ENCODE assay signal across 27 mouse cellular contexts in the genomic region with DNA sequence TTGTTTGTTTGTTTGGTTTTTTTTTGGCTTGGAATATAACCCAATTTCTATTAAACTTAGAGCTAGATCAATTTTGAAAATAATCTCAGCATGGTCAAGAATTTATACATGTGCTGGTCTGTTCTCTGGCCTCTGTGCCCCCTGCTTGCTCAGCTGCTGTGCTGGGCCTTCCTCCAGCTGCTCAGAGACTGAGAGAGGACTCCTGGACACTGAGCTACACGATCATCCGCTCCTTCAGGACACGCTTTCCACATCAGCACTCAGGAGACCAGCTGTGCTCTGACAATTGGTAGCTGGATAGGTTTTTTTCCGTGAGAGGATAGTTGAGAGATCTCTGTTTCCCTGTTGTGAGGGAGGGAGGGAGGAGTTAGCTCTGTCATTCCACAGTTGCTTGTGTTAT.
"Had no signal": no experiment of that assay in that cellular context is flagged by ENCODE, and none has a peak within 500 bp of the region (broad histone marks: within the 10 kb centered on the region; RNA-seq: fewer than 3 reads in every experiment).

No protein-coding gene starts in this region.

- H3K36me3 ChIP-seq: intestine, embryonic 15.5 days had no signal

- DNase-seq: gastrocnemius, adult 2 months; gastrocnemius, postnatal 10 days; gastrocnemius, postnatal 25 days; heart, postnatal 14 days; heart, postnatal 4 days; kidney, adult 18-20 months; kidney, adult 8-10 months; kidney, postnatal 10 days; kidney, postnatal 25 days; kidney, postnatal 4 days; liver had no signal

- H3K4me1 ChIP-seq: hindbrain, embryonic 10.5 days; hindbrain, embryonic 12.5 days; intestine, embryonic 15.5 days; kidney, embryonic 15.5 days; limb, embryonic 10.5 days had no signal

- H3K27ac ChIP-seq: gastrocnemius, adult 2 months; heart, embryonic 13.5 days; heart, embryonic 15.5 days; hindbrain, embryonic 10.5 days; hindbrain, embryonic 12.5 days; hindbrain, embryonic 14.5 days; intestine, embryonic 15.5 days; kidney, embryonic 15.5 days; layer of hippocampus, adult 2 months; left cerebral cortex, adult 2 months; limb, embryonic 10.5 days; limb, embryonic 12.5 days had no signal

- H3K9me3 ChIP-seq: heart, embryonic 13.5 days; heart, embryonic 15.5 days; hindbrain, embryonic 10.5 days; hindbrain, embryonic 12.5 days; intestine, embryonic 15.5 days; kidney, embryonic 15.5 days; limb, embryonic 10.5 days; limb, embryonic 12.5 days had no signal

- ATAC-seq: forebrain, embryonic 16.5 days; hindbrain, embryonic 16.5 days; inflammation-experienced regulatory T-cells, adult 6 months; intestine, embryonic 15.5 days; intestine, postnatal 0 days had no signal

- H3K4me3 ChIP-seq: gastrocnemius, adult 2 months; heart, embryonic 13.5 days; heart, embryonic 15.5 days; hindbrain, embryonic 10.5 days; hindbrain, embryonic 12.5 days; intestine, embryonic 15.5 days; kidney, embryonic 15.5 days; layer of hippocampus, adult 2 months; left cerebral cortex, adult 2 months; limb, embryonic 10.5 days; limb, embryonic 12.5 days had no signal

- H3K4me2 ChIP-seq: heart, embryonic 13.5 days; heart, embryonic 15.5 days; hindbrain, embryonic 12.5 days; hindbrain, embryonic 14.5 days; intestine, embryonic 15.5 days; kidney, embryonic 15.5 days; limb, embryonic 12.5 days; liver, embryonic 11.5 days had no signal

- H3K9ac ChIP-seq: heart, embryonic 13.5 days; heart, embryonic 15.5 days; hindbrain, embryonic 12.5 days; hindbrain, embryonic 14.5 days; intestine, embryonic 15.5 days; kidney, embryonic 15.5 days; limb, embryonic 12.5 days had no signal

- H3K27me3 ChIP-seq: heart, embryonic 13.5 days; heart, embryonic 15.5 days; hindbrain, embryonic 12.5 days; intestine, embryonic 15.5 days; kidney, embryonic 15.5 days; limb, embryonic 12.5 days had no signal
